Mouse (Mus musculus): ENCODE results near the gene Rnf114. TPM values are rescaled to one million over a fixed set of nuclear protein-coding genes. Genes with fewer than 3 reads are reported as not detected.

Gene Rnf114
- polyA plus RNA-seq, 1 experiment from 2014 or later, result 112 TPM

GRCm38 (mm10) chr2:167536320-167536945 lies 44.0 kb downstream of the Rnf114 start:
- 52% methylated on average over 10 of the region's 10 CpGs for WGBS
- H3K4me3 ChIP-seq, result no peak overlapping the region
- H3K27me3 ChIP-seq, result peaks cover 41% of the 10 kb centered on the region
- H3K9ac ChIP-seq, result no peak overlapping the region
- H3K9me3 ChIP-seq, result no peaks in the 10 kb centered on the region
- H3K36me3 ChIP-seq, result no peaks in the 10 kb centered on the region
- peaks cover 21% of the 10 kb centered on the region for H3K4me1 ChIP-seq (replicated peaks)
- ATAC-seq (ENCODE audit: low FRiP score, low read depth), result no peak
- no peak overlapping the region for H3K4me2 ChIP-seq
- H3K27ac ChIP-seq (replicated peaks), result no peak overlapping the region

DNA sequence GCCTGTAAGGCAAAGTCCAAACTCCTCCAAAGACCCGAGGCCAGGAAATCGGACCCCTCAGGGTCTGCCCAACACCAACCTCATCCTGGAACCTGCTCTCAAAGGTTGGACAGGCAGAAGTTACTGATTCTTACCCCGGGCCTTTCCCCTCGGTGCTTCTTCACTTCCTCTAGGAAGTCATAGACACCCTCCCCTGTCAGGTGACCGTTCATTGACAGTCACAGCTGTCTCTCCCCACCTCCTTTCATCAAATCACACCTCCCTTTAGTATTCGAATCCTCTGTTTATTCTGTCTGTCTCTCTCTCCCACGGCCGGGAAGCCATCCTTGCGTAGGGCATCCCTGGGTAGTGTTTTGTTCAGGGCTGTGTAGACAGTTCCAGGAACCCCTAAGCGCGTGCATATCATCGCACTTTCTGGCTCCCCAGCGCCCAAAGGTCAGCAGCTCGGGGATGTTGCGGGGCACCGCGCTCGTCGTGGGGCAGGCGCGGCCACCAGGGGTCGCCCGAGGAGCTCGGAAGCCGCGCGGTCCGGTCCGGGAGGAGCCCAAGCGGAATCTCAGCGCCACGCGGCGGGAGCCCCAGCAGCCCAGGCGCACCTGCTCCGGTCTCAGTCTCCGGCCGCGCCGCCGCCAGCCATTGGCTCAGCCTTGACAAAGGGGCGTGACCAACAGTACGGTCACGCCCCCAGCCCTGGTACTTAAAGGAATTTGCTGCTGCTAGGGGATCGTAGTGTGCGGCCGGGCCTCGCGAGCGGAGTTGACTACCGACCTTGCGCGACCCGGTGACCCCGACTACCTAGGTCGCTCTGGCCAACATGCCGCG lies 45.2 kb downstream of the Rnf114 start, which contains the start of gene Snai1:
Snai1 (plus strand) TSS at position 720 of the 822 bp plus-strand sequence.
- peak; percentile 93 for ATAC-seq (ENCODE audit: low FRiP score, low read depth)
- Histone ChIP-seq H3K9ac (0 out of 2 replicates have a peak within 1 kb of the TSS, but pooled peaks have one; percentile 8), H3K4me3 (peak within 1 kb of the TSS; percentile 41), H3K36me3 (no peaks in the 10 kb centered on the region), H3K27ac (replicated peaks) (no peak within 1 kb of the TSS), H3K4me1 (replicated peaks) (peaks cover 21% of the 10 kb centered on the region), H3K4me2 (peak within 1 kb of the TSS; percentile 77), H3K9me3 (no peaks in the 10 kb centered on the region), H3K27me3 (peaks cover 47% of the 10 kb centered on the region)
- WGBS, result 1% methylated on average over 58 of the region's 58 CpGs

GRCm38 (mm10) chr2:167538671-167539306 lies 46.3 kb downstream of the Rnf114 start:
- H3K4me3 ChIP-seq, result peak overlapping the region; percentile 41

GRCm38 (mm10) chr2:167539536-167540476 lies 47.4 kb downstream of the Rnf114 start:
- H3K4me2 ChIP-seq, result peak overlapping the region; percentile 17; the same call in 1 of the 2 replicates
- H3K9me3 ChIP-seq, result no peaks in the 10 kb centered on the region
- H3K4me1 ChIP-seq (replicated peaks), result peaks cover 27% of the 10 kb centered on the region
- H3K27me3 ChIP-seq, result peaks cover 47% of the 10 kb centered on the region
- no peak overlapping the region for H3K27ac ChIP-seq (replicated peaks)
- H3K9ac ChIP-seq, result no peak overlapping the region
- ATAC-seq (ENCODE audit: low FRiP score, low read depth), result no peak
- H3K36me3 ChIP-seq, result no peaks in the 10 kb centered on the region
- WGBS, result 15% methylated on average over 14 of the region's 14 CpGs
- H3K4me3 ChIP-seq, result peak overlapping the region; percentile 41; the same call in 1 of the 2 replicates

More at GRCm38 (mm10) chr2:167538671-167539306, 46.3 kb downstream of the Rnf114 start:
- Histone ChIP-seq H3K4me1 (replicated peaks) (peaks cover 26% of the 10 kb centered on the region), H3K27me3 (peaks cover 47% of the 10 kb centered on the region), H3K9ac (no peak overlapping the region), H3K9me3 (no peaks in the 10 kb centered on the region), H3K4me2 (peak overlapping the region; percentile 77), H3K27ac (replicated peaks) (no peak overlapping the region), H3K36me3 (no peaks in the 10 kb centered on the region)
- ATAC-seq (ENCODE audit: low FRiP score, low read depth), result no peak
- 30% methylated on average over 30 of the region's 34 CpGs for WGBS

- no peak overlapping the region for H3K27ac ChIP-seq (replicated peaks)
- 14% methylated on average over 12 of the region's 12 CpGs for WGBS
- peak overlapping the region; percentile 17; the same call in 1 of the 2 replicates for H3K4me2 ChIP-seq
- no peak for ATAC-seq (ENCODE audit: low FRiP score, low read depth)
- peaks cover 27% of the 10 kb centered on the region for H3K4me1 ChIP-seq (replicated peaks)
- H3K9me3 ChIP-seq, result no peaks in the 10 kb centered on the region
- no peaks in the 10 kb centered on the region for H3K36me3 ChIP-seq
- H3K27me3 ChIP-seq, result peaks cover 44% of the 10 kb centered on the region
- H3K9ac ChIP-seq, result no peak overlapping the region
- peak overlapping the region; percentile 12 for H3K4me3 ChIP-seq
These were observed 48.1 kb downstream of the Rnf114 start for GRCm38 (mm10) chr2:167540477-167541110.

GRCm38 (mm10) chr2:167541324-167541723 lies 48.9 kb downstream of the Rnf114 start:
- Histone ChIP-seq H3K9ac (no peak overlapping the region), H3K4me1 (replicated peaks) (peaks cover 27% of the 10 kb centered on the region), H3K4me3 (no peak overlapping the region), H3K4me2 (no peak overlapping the region), H3K36me3 (no peaks in the 10 kb centered on the region), H3K9me3 (no peaks in the 10 kb centered on the region), H3K27ac (replicated peaks) (no peak overlapping the region), H3K27me3 (peaks cover 39% of the 10 kb centered on the region)
- WGBS, result 17% methylated on average over 6 of the region's 6 CpGs
- no peak for ATAC-seq (ENCODE audit: low FRiP score, low read depth)

GRCm38 (mm10) chr2:167541761-167542160 lies 49.3 kb downstream of the Rnf114 start:
- Histone ChIP-seq H3K27ac (replicated peaks) (no peak overlapping the region), H3K27me3 (peaks cover 34% of the 10 kb centered on the region), H3K4me3 (no peak overlapping the region), H3K9ac (no peak overlapping the region), H3K9me3 (no peaks in the 10 kb centered on the region), H3K36me3 (no peaks in the 10 kb centered on the region), H3K4me1 (replicated peaks) (peaks cover 27% of the 10 kb centered on the region), H3K4me2 (no peak overlapping the region)
- 78% methylated on average over 12 of the region's 12 CpGs for WGBS
- no peak for ATAC-seq (ENCODE audit: low FRiP score, low read depth)

DNA sequence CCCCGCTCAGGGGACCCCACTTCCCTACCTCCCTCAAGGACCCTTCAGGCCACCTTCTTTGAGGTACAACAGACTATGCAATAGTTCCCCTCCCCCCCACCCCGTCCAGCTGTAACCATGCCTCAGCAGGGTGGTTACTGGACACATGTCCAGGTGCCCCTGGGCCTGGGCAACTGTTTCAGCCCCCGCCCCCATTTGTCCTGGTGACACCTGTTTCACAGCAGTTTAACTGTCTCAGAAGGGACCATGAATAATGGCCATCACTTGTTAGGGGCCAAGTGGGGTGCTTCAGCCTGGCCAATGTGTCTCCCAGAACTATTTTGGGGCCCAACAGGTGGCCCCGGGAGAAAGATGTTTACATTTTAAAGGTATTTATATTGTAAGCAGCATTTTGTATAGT lies 49.9 kb downstream of the Rnf114 start:
- ATAC-seq (ENCODE audit: low FRiP score, low read depth), result no peak
- no peak overlapping the region for H3K9ac ChIP-seq
- no peak overlapping the region for H3K4me3 ChIP-seq
- no peaks in the 10 kb centered on the region for H3K9me3 ChIP-seq
- H3K4me2 ChIP-seq, result no peak overlapping the region
- H3K36me3 ChIP-seq, result no peaks in the 10 kb centered on the region
- WGBS, result 67% methylated on average over 4 of the region's 4 CpGs
- H3K27ac ChIP-seq (replicated peaks), result no peak overlapping the region
- H3K4me1 ChIP-seq (replicated peaks), result peaks cover 27% of the 10 kb centered on the region
- H3K27me3 ChIP-seq, result peaks cover 28% of the 10 kb centered on the region

DNA sequence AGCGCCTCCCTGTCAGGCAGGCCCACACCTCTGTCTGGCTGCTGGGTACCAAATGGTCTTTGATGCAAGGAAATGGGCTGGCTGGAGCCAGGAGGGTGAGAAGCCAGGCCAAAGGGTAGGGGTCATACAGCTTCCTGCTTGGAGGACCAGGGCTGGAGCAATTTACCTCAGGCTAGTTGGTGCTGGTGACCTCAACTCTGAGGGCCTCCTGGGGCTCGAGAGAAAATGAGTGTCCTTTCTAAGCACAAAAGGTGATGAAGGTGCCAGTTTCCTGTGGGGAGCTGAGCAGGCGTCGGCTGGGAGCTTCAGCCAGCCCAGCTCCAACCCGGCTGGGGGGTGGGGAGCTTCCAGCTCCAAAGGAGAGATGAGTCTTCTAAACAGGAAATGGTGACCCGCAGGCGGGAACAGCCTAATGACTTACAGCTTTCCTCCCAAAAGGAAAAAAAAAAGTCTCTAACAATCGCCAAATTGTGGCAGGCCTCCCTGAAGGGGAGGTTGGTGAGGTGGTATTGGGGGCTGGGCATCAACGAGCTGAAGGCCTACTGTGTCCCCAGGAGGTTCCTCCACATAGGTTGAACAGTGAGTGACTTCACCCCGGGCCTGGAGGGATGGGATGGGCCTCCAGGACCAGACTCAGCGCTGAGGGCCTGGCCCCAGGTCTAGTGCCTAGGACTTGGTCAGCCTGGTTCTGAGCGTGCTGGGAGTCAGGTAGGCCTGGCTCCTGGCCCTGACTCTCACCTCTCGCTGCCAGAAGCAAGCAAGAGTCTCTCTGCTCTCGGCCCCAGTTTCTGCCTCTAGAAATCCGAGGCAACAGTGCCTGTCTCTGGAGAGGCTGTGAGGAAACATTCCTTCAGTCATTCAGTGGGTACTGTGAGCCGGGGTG lies 50.9 kb downstream of the Rnf114 start:
- Histone ChIP-seq H3K9ac (no peak overlapping the region), H3K4me2 (no peak overlapping the region), H3K4me1 (replicated peaks) (peaks cover 22% of the 10 kb centered on the region), H3K36me3 (no peaks in the 10 kb centered on the region), H3K4me3 (no peak overlapping the region), H3K27me3 (peaks cover 28% of the 10 kb centered on the region), H3K27ac (replicated peaks) (peak overlapping the region; percentile 55), H3K9me3 (no peaks in the 10 kb centered on the region)
- no peak for ATAC-seq (ENCODE audit: low FRiP score, low read depth)
- WGBS, result 36% methylated on average over 16 of the region's 16 CpGs

- no peak overlapping the region for H3K4me2 ChIP-seq
- no peak overlapping the region for H3K27ac ChIP-seq (replicated peaks)
- no peaks in the 10 kb centered on the region for H3K36me3 ChIP-seq
- H3K4me3 ChIP-seq, result no peak overlapping the region
- no peak for ATAC-seq (ENCODE audit: low FRiP score, low read depth)
- no peak overlapping the region for H3K9ac ChIP-seq
- H3K9me3 ChIP-seq, result no peaks in the 10 kb centered on the region
- H3K27me3 ChIP-seq, result peaks cover 26% of the 10 kb centered on the region
- peaks cover 17% of the 10 kb centered on the region for H3K4me1 ChIP-seq (replicated peaks)
- WGBS, result 5% methylated on average over 4 of the region's 4 CpGs
These were observed 51.5 kb downstream of the Rnf114 start for GRCm38 (mm10) chr2:167544004-167544356.

All from hindbrain, embryonic 15.5 days (tissue).